Mouse (Mus musculus) embryonic facial prominence, embryonic 11.5 days (tissue): Measurements from ENCODE around the gene Mbnl2. TPM values are rescaled to one million over a fixed set of nuclear protein-coding genes. Genes with fewer than 3 reads are reported as not detected.

ENCODE experiments used
- ATAC-seq: fragments of 200-750 bp; cut with Nextera tagmentation; replicated peaks from 2 replicates; pipeline ENCODE4 v1.8.0; 2017; ENCODE audit warnings: low read depth; ENCODE audit not compliant: insufficient number of reproducible peaks, low FRiP score, low TSS enrichment
- DNase-seq: peaks from one replicate; pipeline ENCODE4 v3.0.0-alpha.2; 2015; ENCODE audit warnings: low spot score
- H3K27ac ChIP-seq: fragments of 300-500 bp; sonication (generic); replicated peaks from 2 replicates; pipeline ENCODE4 v1.5.1; 2014; ENCODE audit warnings: mild to moderate bottlenecking, low read depth, low read length, control low read depth
- H3K27me3 ChIP-seq: fragments of 300-500 bp; sonication (generic); 2 replicates; pipeline ENCODE4 v1.6.1; 2014; ENCODE audit warnings: mild to moderate bottlenecking, low read length, moderate library complexity, mixed read lengths; ENCODE audit not compliant: control insufficient read depth, insufficient read depth
- H3K36me3 ChIP-seq: fragments of 300-500 bp; sonication (generic); replicated peaks from 2 replicates; pipeline ENCODE4 v1.6.1; 2014; ENCODE audit warnings: low read depth, mild to moderate bottlenecking, low read length, moderate library complexity, mixed read lengths; ENCODE audit not compliant: control insufficient read depth, insufficient read depth
- H3K4me1 ChIP-seq: fragments of 300-500 bp; sonication (generic); 2 replicates; pipeline ENCODE4 v1.6.1; 2014; ENCODE audit warnings: low read length, mixed read lengths; ENCODE audit not compliant: control insufficient read depth, insufficient read depth
- H3K4me2 ChIP-seq: fragments of 300-500 bp; sonication (generic); 2 replicates; pipeline ENCODE4 v1.6.1; 2014; ENCODE audit warnings: low read depth, mild to moderate bottlenecking, control low read depth, low read length, moderate library complexity
- H3K4me3 ChIP-seq: fragments of 300-500 bp; sonication (generic); 2 replicates; pipeline ENCODE4 v1.5.1; 2014; ENCODE audit warnings: low read depth, low read length, control low read depth
- H3K9ac ChIP-seq: fragments of 300-500 bp; sonication (generic); replicated peaks from 2 replicates; pipeline ENCODE4 v1.6.1; 2014; ENCODE audit warnings: mild to moderate bottlenecking, control low read depth, low read length
- H3K9me3 ChIP-seq: fragments of 300-500 bp; sonication (generic); replicated peaks from 2 replicates; pipeline ENCODE4 v1.6.1; 2016; ENCODE audit warnings: mild to moderate bottlenecking, low read length, inconsistent platforms, mixed read lengths; ENCODE audit not compliant: control insufficient read depth
- WGBS: fragments of 180-500 bp; shearing (Covaris S2); extraction: QIAGEN DNeasy Blood & Tissue Kit; methylation state at CpG from one replicate; pipeline ENCODE4 v1.1.7; 2014; 5-methylcytosine and 5-hydroxymethylcytosine counted together
- polyA plus RNA-seq: library from polyadenylated mRNA; unstranded; fragments of >200 nt; fragmentation: Nextera tagmentation; extraction: Ambion mirVana; gene quantifications from 2 replicates; pipeline ENCODE4 v1.2.1, GENCODE M21; 2014

Mbnl2 gene
- 74.3 and 76.0 TPM in 2 replicates for polyA plus RNA-seq

- Histone ChIP-seq H3K4me3 (peak within 1 kb of the TSS; percentile 51), H3K9me3 (no peaks in the 10 kb centered on the region), H3K27ac (peak within 1 kb of the TSS; percentile 73), H3K4me2 (peak within 1 kb of the TSS; percentile 68), H3K36me3 (no peaks in the 10 kb centered on the region), H3K27me3 (no peaks in the 10 kb centered on the region), H3K9ac (peak within 1 kb of the TSS; percentile 63), H3K4me1 (peaks cover 2% of the 10 kb centered on the region)
- DNase-seq (peak; percentile 94), ATAC-seq (peak; percentile 97)
- under 1% methylated on average over 35 of the region's 35 CpGs for WGBS
These were observed at the start of gene Mbnl2 for GRCm38 (mm10) chr14:120275246-120276238. Gene Mbnl2 (plus strand): TSS chr14:120275669.

- H3K9ac ChIP-seq: no peak overlapping the region
- H3K36me3 ChIP-seq: no peaks in the 10 kb centered on the region
- H3K4me1 ChIP-seq: no peaks in the 10 kb centered on the region
- H3K4me2 ChIP-seq: no peak overlapping the region
- no peaks in the 10 kb centered on the region for H3K9me3 ChIP-seq
- DNase-seq (no peak), ATAC-seq (no peak)
- WGBS: 83% methylated on average over 7 of the region's 7 CpGs
- no peaks in the 10 kb centered on the region for H3K27me3 ChIP-seq
- H3K4me3 ChIP-seq: no peak overlapping the region
- H3K27ac ChIP-seq: no peak overlapping the region
These were observed 43.4 kb upstream of the Mbnl2 start for GRCm38 (mm10) chr14:120232076-120232496.

DNA sequence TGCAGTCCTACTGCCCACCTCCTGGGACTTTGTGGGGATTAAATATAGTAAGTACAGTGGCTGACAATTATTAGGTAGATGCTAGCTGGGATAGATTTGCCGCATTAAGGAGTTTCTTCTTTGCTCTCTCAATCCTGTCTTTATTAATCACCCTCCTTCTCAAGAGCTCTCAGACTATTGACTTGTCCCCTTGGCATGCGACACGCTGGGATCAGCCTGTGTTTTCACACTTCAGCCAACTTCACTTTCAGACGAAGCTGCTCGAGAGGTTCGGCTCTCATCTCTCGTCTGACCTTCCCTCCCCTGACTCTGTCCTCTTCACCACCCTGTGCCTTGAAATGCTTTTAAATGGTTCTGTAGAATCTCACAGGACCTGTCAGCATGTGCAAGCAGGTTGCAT, 39.9 kb upstream of the Mbnl2 start:
- H3K4me1 ChIP-seq: no peaks in the 10 kb centered on the region
- no peak overlapping the region for H3K4me3 ChIP-seq
- no peaks in the 10 kb centered on the region for H3K36me3 ChIP-seq
- H3K9me3 ChIP-seq: no peaks in the 10 kb centered on the region
- DNase-seq: no peak
- no peaks in the 10 kb centered on the region for H3K27me3 ChIP-seq
- no peak for ATAC-seq
- no peak overlapping the region for H3K4me2 ChIP-seq
- H3K9ac ChIP-seq: no peak overlapping the region
- WGBS: 78% methylated on average over 7 of the region's 7 CpGs
- H3K27ac ChIP-seq: no peak overlapping the region

DNA sequence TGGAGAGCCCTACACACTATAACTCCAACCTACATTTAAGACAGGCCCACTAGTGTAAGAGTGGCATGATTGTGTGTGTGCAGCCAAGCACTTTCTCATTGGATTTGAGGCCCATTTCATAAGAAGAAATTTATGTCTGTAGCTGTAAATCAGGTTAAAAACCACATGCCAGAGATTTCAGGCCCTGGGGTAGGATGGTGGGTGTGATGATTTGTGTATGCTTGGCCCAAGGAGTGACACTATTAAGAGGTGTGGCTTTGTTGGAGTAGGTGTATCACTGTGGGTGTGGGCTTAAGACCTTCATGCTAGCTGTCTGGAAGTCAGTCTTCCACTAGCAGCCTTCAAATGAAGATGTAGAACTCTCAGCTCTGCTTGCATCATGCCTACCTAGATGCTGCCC, 37.0 kb upstream of the Mbnl2 start:
- no peak overlapping the region for H3K27ac ChIP-seq
- no peak for ATAC-seq
- H3K4me1 ChIP-seq: no peaks in the 10 kb centered on the region
- no peak overlapping the region for H3K4me3 ChIP-seq
- H3K4me2 ChIP-seq: no peak overlapping the region
- no peaks in the 10 kb centered on the region for H3K36me3 ChIP-seq
- no peak overlapping the region for H3K9ac ChIP-seq
- DNase-seq: no peak
- H3K27me3 ChIP-seq: no peaks in the 10 kb centered on the region
- H3K9me3 ChIP-seq: no peaks in the 10 kb centered on the region

DNA sequence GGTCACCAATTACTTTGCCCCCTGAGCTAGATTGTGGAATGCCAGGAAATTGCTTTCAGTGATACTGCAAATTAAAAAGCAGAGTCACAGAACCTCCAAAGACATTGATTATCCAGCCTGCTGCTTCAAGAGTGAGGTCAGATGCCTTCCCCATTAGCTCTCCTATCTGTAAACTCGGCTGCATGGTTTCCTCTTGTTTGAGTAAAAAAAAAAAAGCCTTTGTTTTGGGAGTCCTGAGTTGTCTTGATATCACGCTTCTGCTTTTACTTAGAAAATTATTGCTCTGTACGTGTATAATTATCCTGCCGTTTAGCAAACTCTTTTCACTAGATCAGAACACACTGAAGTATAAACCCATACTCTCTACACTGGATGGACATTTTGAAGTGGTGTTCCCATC, 35.3 kb upstream of the Mbnl2 start:
- H3K9ac ChIP-seq: no peak overlapping the region
- no peak overlapping the region for H3K4me3 ChIP-seq
- DNase-seq (no peak), ATAC-seq (no peak)
- no peak overlapping the region for H3K27ac ChIP-seq
- H3K9me3 ChIP-seq: no peaks in the 10 kb centered on the region
- H3K36me3 ChIP-seq: no peaks in the 10 kb centered on the region
- 35% methylated on average over 4 of the region's 4 CpGs for WGBS
- no peaks in the 10 kb centered on the region for H3K27me3 ChIP-seq
- no peaks in the 10 kb centered on the region for H3K4me1 ChIP-seq
- no peak overlapping the region for H3K4me2 ChIP-seq

- H3K27me3 ChIP-seq: no peaks in the 10 kb centered on the region
- H3K9ac ChIP-seq: no peak overlapping the region
- no peak overlapping the region for H3K27ac ChIP-seq
- ATAC-seq: no peak
- H3K4me3 ChIP-seq: no peak overlapping the region
- no peaks in the 10 kb centered on the region for H3K4me1 ChIP-seq
- no peak for DNase-seq
- H3K36me3 ChIP-seq: no peaks in the 10 kb centered on the region
- no peak overlapping the region for H3K4me2 ChIP-seq
- 61% methylated on average over 5 of the region's 5 CpGs for WGBS
- no peaks in the 10 kb centered on the region for H3K9me3 ChIP-seq
These were observed 32.8 kb upstream of the Mbnl2 start for GRCm38 (mm10) chr14:120242711-120243110.

GRCm38 (mm10) chr14:120245081-120245705, 30.3 kb upstream of the Mbnl2 start:
- WGBS: 74% methylated on average over 8 of the region's 8 CpGs
- Histone ChIP-seq H3K9ac (no peak overlapping the region), H3K4me1 (no peaks in the 10 kb centered on the region), H3K4me2 (no peak overlapping the region), H3K4me3 (no peak overlapping the region), H3K27me3 (no peaks in the 10 kb centered on the region), H3K27ac (no peak overlapping the region), H3K9me3 (no peaks in the 10 kb centered on the region), H3K36me3 (no peaks in the 10 kb centered on the region)
- DNase-seq (no peak), ATAC-seq (no peak)

DNA sequence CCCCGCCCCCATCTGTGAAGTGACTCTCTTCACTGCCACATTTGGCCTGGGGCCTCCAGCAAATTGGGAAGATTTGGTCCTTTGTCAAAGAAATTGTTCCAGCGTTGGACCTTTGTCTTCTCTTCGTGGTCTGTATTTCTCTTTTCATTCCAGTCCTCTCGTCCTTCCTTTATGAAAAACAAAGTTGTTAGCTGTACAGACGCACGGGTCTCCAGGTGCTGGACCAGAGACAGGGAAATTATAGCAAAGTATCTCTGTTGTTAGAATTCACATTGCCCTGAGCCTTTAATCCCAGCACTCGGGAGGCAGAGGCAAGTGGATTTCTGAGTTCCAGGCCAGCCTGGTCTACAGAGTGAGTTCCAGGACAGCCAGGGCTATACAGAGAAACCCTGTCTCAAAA, 22.1 kb upstream of the Mbnl2 start:
- H3K4me1 ChIP-seq: no peaks in the 10 kb centered on the region
- no peak overlapping the region for H3K27ac ChIP-seq
- 70% methylated on average over 7 of the region's 7 CpGs for WGBS
- DNase-seq (no peak), ATAC-seq (no peak)
- no peaks in the 10 kb centered on the region for H3K9me3 ChIP-seq
- H3K27me3 ChIP-seq: no peaks in the 10 kb centered on the region
- H3K9ac ChIP-seq: no peak overlapping the region
- no peaks in the 10 kb centered on the region for H3K36me3 ChIP-seq
- no peak overlapping the region for H3K4me2 ChIP-seq
- H3K4me3 ChIP-seq: no peak overlapping the region
